Mouse (Mus musculus): Measurements from ENCODE around the gene Lrfn3.

Gene Lrfn3

DNA sequence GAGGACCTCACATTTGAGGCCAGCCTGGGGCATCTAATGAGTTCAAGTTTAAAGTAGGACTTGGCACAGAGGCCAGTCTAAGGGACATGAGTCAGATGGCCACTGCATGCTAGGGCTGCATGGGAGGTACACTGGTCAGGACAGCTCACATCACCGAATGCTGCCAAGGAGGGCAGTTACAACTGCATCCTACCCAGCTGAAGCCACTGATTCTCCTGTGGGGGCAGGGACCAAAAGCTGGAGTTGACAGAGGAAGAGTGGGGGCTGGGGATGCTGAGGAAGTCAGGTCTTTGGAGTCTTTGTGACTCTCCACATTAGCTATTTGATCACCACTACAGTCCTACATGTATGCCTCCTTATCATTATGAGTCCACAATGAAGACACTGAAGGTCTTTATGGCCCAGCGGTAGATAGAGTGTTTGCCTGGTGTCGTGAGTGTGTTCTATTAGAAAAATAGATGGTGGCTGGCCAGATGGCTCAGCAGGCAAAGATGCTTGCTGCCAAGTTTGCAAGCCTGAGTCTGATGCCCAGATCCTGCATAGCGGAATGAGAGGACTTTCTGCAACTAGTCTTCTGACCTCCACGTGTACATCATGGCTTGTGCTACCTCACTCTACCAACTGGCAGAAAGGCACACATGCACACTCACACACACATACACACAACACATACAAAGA is 23.0 kb downstream of the Lrfn3 start:
- DNase-seq = no peak

GRCm38 (mm10) chr7:30336384-30336783 is 26.2 kb downstream of the Lrfn3 start:
- DNase-seq = peak; percentile 71

DNA sequence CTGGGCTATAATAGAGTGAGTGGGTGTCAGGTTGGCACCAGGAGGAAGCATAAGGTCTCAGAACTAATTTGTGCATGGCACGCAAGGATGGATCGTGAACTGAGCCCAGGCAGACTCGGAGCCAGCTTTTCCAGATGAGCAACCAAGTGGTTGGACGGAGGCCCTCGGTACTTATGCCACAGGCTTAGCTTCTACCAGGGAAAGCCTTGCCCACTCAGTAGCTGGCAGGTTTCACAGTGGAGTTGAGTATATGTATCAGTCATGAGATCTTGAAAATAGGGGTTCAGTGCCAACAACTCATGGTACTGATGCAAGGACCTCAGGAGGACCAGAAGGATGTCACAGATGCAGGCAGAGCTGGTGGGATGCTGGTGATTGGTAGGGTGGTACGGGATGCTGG is 26.9 kb downstream of the Lrfn3 start:
- DNase-seq = no peak

- DNase-seq = no peak
These were observed 28.0 kb downstream of the Lrfn3 start for GRCm38 (mm10) chr7:30334563-30334962.

GRCm38 (mm10) chr7:30333436-30333835 is 29.1 kb downstream of the Lrfn3 start:
- DNase-seq = peak; percentile 51

DNA sequence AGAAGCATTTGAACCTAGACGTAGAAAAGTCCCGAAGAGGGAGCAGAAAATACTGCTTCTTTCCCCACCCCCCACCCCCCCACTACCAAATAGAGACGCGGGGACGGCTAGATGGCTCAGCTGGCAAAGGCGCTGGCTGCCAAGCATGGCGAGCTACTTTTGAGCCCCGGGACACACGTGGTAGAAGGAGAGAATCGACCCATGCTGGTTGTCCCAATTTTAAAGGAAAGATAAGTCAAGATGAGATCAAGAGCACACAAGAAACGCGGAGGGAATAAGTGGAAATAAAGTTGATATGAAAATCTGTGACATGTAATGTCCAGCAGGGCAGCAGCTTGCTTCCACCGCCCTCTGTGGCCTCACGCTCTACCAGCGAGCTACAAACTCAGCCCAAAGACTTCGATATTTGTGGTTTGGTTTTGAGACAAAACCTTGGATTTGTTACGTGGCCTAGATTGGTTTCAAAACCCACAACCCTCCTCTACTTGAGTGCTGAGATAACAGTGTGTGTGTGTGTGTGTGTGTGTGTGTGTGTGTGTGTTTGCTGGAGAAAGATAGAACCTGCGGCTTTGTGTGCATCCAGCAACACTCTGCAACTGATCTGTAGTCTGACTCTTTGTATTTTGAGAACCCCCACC is 29.8 kb downstream of the Lrfn3 start:
- DNase-seq = no peak

DNA sequence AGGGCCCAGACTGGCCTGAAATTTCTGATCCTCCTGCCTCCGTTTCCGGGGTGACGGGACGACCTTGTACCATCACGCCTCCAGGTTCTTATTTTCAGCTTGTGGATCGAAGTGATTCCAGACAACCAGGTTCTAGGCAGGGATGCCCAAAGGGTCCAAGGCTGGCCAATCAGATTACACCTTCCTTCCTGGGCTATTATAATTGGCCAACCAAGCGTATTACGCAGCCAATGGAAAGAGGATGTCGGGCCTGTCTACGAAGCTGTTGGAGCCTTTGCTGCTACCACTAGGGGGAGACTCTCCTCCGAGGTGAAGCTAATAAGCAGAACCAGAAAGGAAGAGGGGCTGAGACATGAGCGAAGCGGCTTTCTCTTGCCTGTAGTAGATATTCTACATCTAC is 30.7 kb downstream of the Lrfn3 start:
- peak; percentile 79 for DNase-seq

DNA sequence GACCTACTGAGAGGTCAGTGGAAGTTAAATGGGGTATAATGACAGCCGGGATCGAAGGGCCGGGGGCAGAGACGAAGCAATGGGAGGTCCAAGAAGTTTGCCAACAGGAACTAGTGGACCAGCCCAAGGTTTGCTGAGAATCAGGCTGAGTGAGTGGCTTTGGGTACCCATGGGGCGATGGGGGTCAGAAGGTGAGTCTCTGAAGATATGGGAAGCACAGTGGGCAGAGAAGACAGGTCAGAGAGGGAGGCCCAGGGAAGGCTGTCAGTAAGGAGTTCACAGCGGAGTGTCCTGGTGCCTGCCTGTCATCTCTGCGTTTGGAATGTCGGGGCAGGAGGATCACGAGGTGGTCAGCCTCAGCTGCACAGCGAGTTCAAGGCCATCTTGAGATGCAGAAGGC is 34.2 kb downstream of the Lrfn3 start:
- DNase-seq = no peak

DNA sequence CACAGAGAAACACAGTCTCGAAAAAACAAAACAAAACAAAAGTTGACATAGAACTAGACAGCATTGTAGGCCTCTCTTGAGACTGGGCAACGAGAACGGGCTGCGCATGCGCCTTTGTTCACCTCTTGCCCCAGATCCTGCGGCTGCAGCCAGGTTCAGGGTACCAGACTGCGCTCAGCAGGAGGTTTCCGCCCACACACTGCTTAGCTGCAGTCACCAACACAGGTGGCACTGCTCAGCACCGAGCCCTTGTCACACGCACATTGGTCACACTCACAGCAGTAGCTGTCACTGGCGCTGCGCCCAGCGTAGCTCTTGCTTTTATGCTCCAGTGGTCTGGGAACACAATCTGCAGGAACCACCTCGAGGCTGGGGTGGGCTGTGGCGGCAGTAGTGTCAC is 35.4 kb downstream of the Lrfn3 start:
- DNase-seq = no peak

DNA sequence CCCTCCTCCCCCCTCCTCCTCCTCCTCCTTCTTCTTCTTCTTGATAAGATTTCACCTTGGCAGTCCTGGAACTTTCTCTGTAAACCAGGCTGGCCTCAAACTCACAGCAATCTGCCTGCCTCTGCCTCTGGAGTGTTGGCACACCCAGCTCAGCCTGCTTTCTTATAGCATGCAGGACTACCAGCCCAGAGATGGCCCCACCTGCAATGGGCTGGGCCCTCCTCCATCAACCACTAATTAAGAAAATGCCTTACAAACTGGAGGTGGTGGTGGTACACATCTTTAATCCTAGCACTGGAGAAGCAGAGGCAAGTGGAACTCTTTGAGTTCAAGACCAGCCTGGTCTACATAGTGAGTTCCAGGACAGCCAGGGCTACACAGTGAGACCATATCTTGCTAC is 36.1 kb downstream of the Lrfn3 start:
- DNase-seq = no peak

- DNase-seq = peak; percentile 77
These were observed 37.2 kb downstream of the Lrfn3 start for GRCm38 (mm10) chr7:30325364-30325763.

DNA sequence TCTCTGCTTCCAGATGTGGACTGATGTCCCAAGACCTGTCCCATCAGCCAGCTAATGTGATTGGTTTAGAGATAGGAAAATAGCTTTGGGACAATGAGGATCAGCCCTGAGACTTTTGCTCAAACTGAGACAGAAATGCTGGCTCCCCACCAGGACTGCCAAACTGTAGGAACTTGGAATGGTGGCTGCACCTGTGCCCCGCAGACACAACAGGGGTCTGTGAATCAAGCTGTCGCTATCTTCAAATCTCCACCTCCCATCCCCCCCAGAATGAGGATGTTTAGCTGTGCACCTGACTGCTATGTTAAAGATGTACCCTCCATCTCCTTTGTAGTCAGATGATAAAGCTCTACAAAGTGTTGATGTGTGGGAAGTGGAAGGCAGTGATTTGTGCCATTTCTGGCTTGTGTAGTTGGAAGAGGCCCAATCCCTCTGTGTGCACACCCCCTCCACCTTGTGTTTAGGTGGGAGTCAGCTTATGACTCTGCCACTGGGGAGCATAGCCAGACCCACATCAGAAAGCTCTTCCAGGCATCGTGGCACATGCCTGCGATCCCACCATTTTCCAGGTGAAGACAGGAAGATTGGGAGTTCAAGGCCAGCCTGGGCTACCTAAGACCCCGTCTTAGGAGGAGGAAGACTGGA is 38.1 kb downstream of the Lrfn3 start:
- DNase-seq = no peak

GRCm38 (mm10) chr7:30323795-30324194 is 38.8 kb downstream of the Lrfn3 start, which contains the start of gene Sdhaf1:
Gene Sdhaf1, minus strand, starts transcription at chr7:30323895.
- DNase-seq = no peak

GRCm38 (mm10) chr7:30322865-30323264 is 39.7 kb downstream of the Lrfn3 start:
- DNase-seq = no peak

GRCm38 (mm10) chr7:30322285-30322667 is 40.3 kb downstream of the Lrfn3 start:
- peak; percentile 96 for DNase-seq

DNA sequence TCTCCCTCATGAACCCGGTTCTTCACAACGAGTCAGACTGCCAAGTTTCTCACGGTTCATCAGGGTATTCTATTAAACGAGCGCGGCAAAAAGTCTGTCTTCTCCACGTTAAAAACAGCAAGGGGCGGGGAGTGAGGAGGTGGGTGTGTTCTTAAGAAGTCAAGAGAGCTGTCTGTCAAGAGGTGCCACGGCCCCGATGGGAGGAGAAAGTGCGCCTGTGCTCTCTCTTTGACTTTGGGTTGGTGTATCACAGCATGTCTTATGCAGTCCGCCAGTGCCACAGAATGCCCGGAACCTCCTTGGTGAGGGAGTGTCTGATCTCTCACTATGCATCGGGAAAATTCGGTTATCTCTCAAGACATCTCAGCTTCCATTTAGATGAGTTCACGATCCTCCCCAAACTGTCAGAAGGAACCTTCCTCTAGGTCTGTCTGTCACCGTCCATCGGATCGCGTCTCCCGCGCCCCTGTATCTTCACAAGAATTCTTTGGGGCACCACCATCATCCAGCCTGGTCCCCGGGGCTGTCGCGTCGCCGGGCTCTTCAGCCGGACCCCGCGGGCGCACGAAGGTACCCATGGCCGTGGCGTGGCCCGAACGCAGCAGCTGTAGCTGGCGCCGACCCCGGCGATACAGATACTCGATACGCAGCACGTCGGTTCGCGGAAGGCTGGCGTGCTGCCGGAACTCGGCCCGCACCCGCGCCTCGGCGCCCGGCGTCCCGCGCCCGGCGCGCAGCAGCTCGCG is 40.9 kb downstream of the Lrfn3 start, which contains the start of gene E130208F15Rik:
E130208F15Rik (plus strand) TSS at position 202 of the 746 bp plus-strand sequence.
- peak; percentile 74 for DNase-seq

DNA sequence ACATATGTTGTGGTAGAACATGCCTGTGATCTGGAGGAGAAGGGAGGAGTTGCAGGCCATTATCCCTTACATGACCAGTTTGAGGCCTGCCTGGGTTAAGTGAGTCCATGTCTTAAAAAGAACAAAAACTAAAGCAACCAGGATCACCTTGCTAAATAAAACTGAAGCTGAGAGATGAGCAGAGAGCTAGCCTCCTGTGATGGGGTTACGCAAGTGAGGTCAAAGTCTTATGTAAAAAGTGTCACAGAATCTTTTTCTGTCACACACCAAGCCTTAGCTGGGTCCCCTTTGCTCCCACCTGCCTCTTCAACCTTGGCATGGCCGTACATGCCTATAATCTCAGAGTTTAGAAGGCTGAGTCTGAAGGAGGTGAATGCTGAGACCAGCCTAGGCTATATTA is 41.6 kb downstream of the Lrfn3 start:
- DNase-seq = no peak

GRCm38 (mm10) chr7:30318142-30318541 is 44.4 kb downstream of the Lrfn3 start:
- DNase-seq = no peak

- DNase-seq = no peak
These were observed 46.7 kb downstream of the Lrfn3 start for GRCm38 (mm10) chr7:30315559-30316529.

- DNase-seq = no peak
These were observed 47.8 kb downstream of the Lrfn3 start, which contains the start of gene Syne4 for GRCm38 (mm10) chr7:30314721-30315155. Gene Syne4, plus strand, starts transcription at chr7:30314807.

DNA sequence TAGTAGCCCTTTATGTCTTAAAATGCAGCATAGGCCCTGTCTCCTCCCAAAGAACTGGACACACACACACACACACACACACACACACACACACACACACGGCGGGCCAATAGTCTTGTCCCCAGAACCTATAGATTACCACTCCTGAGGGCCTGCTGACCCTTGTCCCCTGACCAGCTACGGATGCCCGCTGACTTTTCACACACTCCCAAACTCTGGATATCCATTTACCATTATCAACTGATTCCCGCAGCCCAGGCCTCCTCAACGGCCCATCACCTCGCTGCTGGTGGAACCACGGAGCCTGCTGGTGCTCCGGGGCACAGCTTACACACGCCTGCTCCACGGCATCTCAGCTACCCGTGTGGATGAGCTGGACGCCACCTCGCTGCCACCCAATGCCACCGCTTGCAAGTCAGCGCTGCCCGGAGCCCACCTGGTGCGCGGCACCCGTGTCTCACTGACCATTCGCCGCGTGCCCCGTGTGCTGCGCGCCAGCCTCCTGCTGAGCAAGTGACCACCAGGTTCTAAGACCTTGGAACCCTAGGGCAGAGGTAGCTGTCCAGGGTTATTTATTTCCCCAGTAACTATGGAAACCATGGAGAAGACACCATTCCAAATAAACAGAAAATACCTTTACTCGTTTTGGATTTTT is 48.8 kb downstream of the Lrfn3 start:
- DNase-seq = no peak

All from thymus, postnatal 25 days (tissue).